Mouse (Mus musculus) lung, postnatal 0 days (tissue): ENCODE measurements at regions not wholly inside any gene's neighbourhood (a gene's known extent, or its start where the extent isn't known, plus 50 kb on each side); places are given as distances from the start of the nearest gene placed in this dataset.

ENCODE experiments used
- CTCF ChIP-seq: IDR thresholded peaks from 2 replicates; pipeline ENCODE4 v1.5.1; 2016; ENCODE audit warnings: antibody characterized with exemption, mild to moderate bottlenecking
- EP300 ChIP-seq: IDR thresholded peaks from 2 replicates; pipeline ENCODE4 v1.6.1; 2016; ENCODE audit warnings: antibody characterized with exemption, mild to moderate bottlenecking, control low read depth

DNA sequence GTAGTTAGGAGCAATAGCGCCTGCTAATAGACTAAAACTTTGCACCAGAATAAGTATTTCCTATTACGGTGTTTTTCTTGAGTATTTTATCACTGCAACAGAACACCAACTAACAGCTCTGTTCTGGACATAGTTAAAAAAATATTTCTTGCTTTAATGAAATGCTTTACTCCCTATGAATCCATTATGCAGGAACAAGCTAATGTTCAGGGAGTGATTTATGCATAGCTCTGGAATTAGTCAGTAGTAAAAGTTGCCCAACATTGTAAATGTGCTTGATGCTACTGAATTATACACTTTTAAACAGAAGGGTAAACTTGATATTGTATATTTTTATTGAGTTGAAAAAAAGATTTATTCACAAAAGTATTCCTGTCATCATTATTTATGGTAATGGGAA lies 264.6 kb downstream of the Mreg start:
- TF ChIP-seq CTCF (no peak), EP300 (no peak)
